Mouse (Mus musculus) retina, postnatal 7 days (tissue): ENCODE data around the gene Skap1.

Experiments
- DNase-seq: peaks from one replicate; pipeline ENCODE4 v3.0.0-alpha.2; 2012; ENCODE audit warnings: low read depth, low spot score

Skap1 gene

GRCm38 (mm10) chr11:96743891-96744290 lies 279.5 kb downstream of the Skap1 start:
- no peak for DNase-seq

DNA sequence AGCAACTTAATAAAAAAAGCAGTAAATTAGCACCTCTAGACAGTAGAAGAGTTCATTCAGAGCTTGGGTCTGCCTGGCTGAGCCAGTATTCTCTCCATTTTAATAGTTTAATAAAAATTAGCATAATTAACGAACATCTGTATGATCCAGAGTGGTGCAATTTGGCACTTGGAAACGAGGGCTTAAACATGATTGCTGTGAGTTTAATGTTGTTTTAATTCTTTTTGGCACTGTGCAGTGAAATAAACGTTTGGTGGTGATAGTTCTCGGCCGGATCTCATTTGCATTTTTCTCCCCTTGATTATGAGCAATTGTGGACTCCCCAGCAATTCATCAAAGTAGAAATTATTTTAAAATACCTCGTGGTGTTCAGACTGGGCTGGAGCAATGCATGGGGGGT lies 282.3 kb downstream of the Skap1 start:
- no peak for DNase-seq

- no peak for DNase-seq
Measured at GRCm38 (mm10) chr11:96747555-96747954, 283.2 kb downstream of the Skap1 start.

GRCm38 (mm10) chr11:96755298-96755697 lies 290.9 kb downstream of the Skap1 start:
- DNase-seq = no peak

- no peak for DNase-seq
Measured at GRCm38 (mm10) chr11:96757421-96757820, 293.0 kb downstream of the Skap1 start.

DNA sequence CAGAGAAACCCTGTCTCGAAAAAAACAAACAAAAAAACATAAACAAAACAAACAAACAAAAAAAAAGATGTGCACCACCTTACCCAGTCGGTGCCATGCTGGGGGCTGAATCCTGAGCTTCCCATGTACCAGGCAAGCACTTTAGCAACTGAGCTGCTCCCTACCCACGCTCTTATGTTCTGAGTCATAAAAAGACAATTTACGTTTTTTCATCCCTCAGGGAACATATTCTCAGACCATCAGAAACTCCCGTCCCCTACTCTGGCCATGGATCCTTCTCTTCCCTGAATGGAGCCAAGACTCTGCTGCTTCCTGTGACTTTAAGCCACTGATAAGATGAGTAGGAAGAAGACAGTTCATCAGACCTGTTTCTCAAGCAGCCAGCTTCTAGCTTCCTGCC lies 294.0 kb downstream of the Skap1 start:
- no peak for DNase-seq

GRCm38 (mm10) chr11:96760042-96760441 lies 295.6 kb downstream of the Skap1 start:
- peak; percentile 48 for DNase-seq

DNA sequence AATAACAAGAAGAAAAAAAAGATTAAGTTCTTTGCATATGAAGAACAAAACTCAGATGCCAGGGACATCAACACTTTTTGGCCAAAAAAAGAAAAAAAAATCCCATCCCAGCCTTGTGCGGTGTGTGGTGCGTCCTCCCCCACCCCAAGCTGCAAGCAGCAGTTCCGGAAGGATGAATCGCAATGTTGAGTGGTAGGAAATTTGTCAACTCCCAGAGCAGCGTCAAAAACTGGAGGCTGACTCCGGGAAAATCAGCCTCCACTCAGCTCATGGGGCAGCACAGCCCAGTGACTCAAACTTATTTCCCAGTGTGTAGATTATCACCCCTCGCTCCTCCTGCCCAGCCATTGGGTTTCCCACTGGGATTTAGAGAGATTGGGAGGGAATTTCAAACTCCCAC lies 297.6 kb downstream of the Skap1 start:
- no peak for DNase-seq

GRCm38 (mm10) chr11:96762742-96763470 lies 298.5 kb downstream of the Skap1 start:
- no peak for DNase-seq

- no peak for DNase-seq
Measured at GRCm38 (mm10) chr11:96764511-96765350, 300.3 kb downstream of the Skap1 start.

GRCm38 (mm10) chr11:96765645-96766044 lies 301.3 kb downstream of the Skap1 start:
- DNase-seq = no peak

GRCm38 (mm10) chr11:96766555-96766954 lies 302.2 kb downstream of the Skap1 start:
- DNase-seq = no peak

GRCm38 (mm10) chr11:96767096-96767495 lies 302.7 kb downstream of the Skap1 start:
- DNase-seq = no peak

GRCm38 (mm10) chr11:96768240-96768639 lies 303.8 kb downstream of the Skap1 start:
- DNase-seq = no peak

DNA sequence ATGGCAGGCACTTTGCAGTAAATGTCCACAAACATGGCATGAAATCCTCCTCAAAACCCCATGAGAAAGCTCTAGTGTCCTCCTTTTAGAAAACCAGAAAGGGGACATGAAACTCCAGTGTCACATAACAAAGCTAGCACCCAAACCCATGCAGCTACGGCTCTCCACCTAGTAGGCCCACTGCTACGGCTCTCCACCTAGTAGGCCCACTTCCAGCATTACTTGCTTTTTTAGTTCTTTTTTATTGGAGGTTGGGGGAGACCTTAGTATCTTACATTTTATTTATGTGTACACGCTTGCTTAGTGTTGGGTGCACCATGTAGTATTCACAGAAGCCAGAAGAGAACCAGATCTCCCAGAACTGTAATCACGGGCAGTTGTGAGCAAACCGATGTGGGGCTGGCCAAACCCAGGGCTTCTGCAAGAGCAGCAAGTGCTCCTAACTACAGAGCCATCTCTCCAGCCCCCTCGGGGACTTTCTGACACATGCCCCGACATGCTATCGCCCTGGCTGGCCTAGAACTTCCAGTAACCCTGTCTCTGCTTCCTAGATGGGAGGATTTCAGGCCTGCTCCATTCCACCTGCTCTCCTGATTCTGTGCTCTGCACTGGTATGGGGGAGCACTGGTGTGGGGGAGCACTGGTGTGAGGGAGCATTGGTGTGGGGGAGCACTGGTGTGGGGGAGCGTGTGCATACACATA lies 307.0 kb downstream of the Skap1 start:
- no peak for DNase-seq

DNA sequence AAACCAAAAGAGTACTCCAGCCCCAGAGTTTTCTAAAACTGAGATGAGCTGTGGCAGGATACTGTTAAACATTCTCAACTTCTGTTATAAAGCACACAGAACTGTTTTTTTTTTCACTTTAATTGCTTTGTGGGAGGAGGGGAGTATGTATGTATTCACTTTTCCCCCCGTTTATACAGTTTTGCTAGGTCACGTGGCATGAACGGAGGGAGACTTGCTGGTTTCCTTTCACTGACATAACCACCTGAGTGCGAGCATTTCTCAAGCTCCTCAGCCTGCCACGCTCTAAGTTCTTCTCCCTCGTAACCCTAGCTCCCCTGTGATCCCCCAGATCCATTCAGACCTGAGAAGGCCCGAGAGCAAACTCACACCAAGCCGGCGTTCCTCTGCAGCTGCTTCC lies 308.0 kb downstream of the Skap1 start:
- DNase-seq = no peak

DNA sequence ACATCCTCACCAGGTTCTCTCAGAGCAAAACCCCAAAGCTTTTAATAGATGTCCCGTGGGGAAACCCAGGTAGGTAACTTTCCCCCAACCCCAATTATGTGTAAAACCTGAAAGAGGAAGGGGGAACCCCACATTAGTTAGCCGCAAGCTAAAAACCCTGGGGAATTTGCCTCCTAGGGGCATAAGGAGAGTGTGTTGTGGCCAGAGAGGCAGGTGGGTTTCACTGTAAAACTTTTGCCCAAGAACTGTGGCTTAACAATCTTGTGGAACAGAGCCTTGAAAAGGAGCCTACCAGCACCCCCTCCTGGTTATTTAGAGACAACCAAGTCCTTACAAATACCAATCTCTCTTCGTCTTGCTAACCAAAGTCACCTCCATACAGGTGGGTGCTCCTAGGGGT lies 310.1 kb downstream of the Skap1 start:
- DNase-seq = no peak

- no peak for DNase-seq
Measured at GRCm38 (mm10) chr11:96775063-96775462, 310.7 kb downstream of the Skap1 start.

- DNase-seq = no peak
Measured at GRCm38 (mm10) chr11:96775665-96776064, 311.3 kb downstream of the Skap1 start.

- DNase-seq = no peak
Measured at GRCm38 (mm10) chr11:96776068-96776467, 311.7 kb downstream of the Skap1 start.

DNA sequence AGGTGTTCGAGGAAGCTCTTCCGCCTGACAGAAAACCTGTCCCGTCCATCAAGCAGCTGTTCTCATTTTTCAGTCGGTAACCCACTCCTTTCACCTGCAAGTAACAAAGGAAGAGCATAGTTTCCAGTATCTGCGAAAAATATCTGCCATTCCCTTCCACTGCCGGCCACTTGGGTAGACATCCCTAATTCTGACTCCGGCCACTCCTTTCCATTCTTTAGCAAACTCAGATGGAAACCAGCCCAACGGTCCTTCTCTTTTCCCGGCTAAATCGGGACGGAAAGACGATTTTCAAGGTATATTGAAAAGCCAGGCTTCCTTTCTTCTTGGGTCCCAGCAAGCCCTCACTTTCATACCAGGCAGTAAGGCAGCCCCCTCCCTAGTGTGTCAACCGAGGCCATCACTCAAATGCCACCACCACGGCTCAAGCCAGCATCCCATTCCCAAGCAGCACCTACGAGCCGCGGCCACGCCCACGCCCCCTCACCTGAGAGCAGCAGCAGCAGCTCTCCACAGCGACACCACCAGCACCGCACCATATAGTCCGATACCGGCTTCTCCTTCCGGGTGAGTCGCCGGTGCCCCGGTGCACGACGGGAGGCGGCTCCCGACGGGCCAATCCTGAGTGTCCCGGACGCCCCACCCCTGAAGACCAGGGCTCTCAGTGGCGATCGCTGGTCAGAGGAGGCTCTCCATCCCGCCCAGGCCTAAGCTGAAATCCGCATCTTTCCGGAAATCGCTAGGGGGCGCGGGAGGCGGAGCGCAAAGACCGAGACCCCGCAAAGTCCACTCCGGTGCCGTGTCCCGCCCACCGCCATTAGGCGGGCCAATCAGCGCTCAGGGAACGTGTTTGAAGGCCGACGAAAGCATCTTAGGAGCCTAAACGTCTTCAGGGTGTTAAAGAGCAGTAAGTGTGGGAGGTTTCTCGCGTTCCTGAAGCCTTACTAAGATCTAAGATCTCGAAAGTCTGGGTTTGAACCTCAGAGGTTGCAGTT lies 312.9 kb downstream of the Skap1 start, which contains the start of gene Snx11:
Gene Snx11, minus strand, starts transcription at position 592 of the 995 bp plus-strand sequence.
- peak; percentile 98 for DNase-seq
